Mouse (Mus musculus) cortical plate, adult 2 months (tissue): Measurements from ENCODE around the gene Tbl2.

Source experiments
- CTCF ChIP-seq: fragments of 200-500 bp; IDR thresholded peaks from 2 replicates; pipeline ENCODE4 v1.5.1; 2011; ENCODE audit warnings: mild to moderate bottlenecking, control low read depth, low read length; ENCODE audit not compliant: insufficient read depth; ENCODE audit errors: extremely low read depth
- POLR2A ChIP-seq: fragments of 200-500 bp; IDR thresholded peaks from 2 replicates; pipeline ENCODE4 v1.6.1; 2011; ENCODE audit warnings: mild to moderate bottlenecking, low read length, control low read depth; ENCODE audit not compliant: insufficient read depth; ENCODE audit errors: extremely low read depth

- TF ChIP-seq CTCF (no peak), POLR2A (no peak)
These were observed 7.0 kb downstream of the Tbl2 start for GRCm38 (mm10) chr5:135156496-135156895.
